Mouse (Mus musculus): ENCODE data around the gene Epb41l2. TPM values are rescaled to one million over a fixed set of nuclear protein-coding genes. Genes with fewer than 3 reads are reported as not detected.
A peak's percentile ranks its signal among the peaks of the same experiment; 100 is the strongest.

Epb41l2 gene
- polyA plus RNA-seq, 1 experiment from 2014 or later, result 40.5 TPM

DNA sequence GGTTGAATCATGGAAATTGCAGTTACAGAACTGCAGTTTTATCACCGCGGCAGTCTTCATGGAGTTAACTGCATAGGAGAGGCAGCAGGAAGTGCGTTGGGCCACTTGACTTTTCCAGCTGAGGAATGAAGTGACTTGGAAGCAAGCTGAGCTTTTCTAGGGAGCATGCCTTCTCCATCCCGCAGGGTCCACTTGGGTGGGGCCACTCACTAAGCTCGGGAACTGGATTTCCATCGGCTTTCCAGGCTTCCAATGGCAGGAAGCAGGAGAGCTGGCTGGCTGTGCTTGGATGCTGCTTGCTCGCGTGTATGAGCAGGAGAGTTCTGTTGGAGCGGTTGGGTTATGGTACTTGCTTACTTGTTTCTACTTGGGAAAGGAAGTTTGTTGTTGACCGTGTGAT is 72.8 kb downstream of the Epb41l2 start:
- Histone ChIP-seq H3K27ac (replicated peaks) (no peak overlapping the region), H3K4me1 (peaks cover 4% of the 10 kb centered on the region), H3K4me3 (no peak overlapping the region), H3K9ac (replicated peaks) (no peak overlapping the region), H3K9me3 (no peaks in the 10 kb centered on the region), H3K36me3 (no peaks in the 10 kb centered on the region), H3K27me3 (no peaks in the 10 kb centered on the region), H3K4me2 (replicated peaks) (no peak overlapping the region)
- no peak for ATAC-seq (ENCODE audit: low FRiP score, low read depth)
- WGBS, result 62% methylated on average over 10 of the region's 10 CpGs

DNA sequence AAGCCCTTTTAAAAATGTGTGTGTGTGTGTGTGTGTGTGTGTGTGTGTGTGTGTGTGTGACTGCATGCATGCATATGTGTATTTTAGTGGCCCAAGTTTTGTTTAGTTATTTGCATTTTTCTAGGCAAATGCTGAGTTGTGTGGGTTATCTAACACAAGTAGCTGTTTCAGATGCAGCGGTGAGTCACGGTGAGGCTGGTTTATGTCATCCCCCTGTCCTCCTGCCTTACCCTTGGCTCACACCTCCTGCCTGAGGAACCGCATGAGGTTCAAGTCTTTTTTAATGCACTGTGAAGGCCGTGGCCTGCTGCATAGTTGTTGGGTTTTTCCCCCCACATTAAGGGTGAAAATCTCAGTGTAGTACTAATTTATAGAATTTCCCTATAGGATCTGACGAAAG is 73.3 kb downstream of the Epb41l2 start:
- WGBS, result 49% methylated on average over 5 of the region's 5 CpGs
- H3K4me3 ChIP-seq, result no peak overlapping the region
- H3K36me3 ChIP-seq, result no peaks in the 10 kb centered on the region
- peaks cover 4% of the 10 kb centered on the region for H3K4me1 ChIP-seq
- ATAC-seq (ENCODE audit: low FRiP score, low read depth), result no peak
- H3K27ac ChIP-seq (replicated peaks), result no peak overlapping the region
- no peak overlapping the region for H3K9ac ChIP-seq (replicated peaks)
- H3K27me3 ChIP-seq, result no peaks in the 10 kb centered on the region
- no peaks in the 10 kb centered on the region for H3K9me3 ChIP-seq
- H3K4me2 ChIP-seq (replicated peaks), result no peak overlapping the region

DNA sequence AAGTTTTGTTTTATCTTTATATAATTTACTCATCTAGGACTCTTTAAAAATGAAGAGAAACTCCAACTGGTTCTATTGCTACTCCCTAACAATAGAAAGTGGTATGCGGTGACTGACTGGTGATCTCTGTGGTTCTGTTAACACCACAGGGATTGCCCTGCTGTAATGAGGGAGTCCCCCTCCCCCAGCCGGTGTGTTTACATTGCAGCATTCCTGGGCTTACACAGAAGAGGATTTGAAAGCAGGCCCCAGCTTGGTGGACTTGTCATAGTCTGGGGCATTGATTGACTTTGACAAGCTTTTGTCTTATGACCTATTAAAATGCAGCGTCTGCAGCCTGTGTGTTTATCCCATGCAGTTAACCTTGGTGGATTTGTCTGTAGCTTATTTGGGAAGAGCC is 73.9 kb downstream of the Epb41l2 start:
- H3K9me3 ChIP-seq, result no peaks in the 10 kb centered on the region
- no peak overlapping the region for H3K4me3 ChIP-seq
- H3K4me1 ChIP-seq, result peaks cover 4% of the 10 kb centered on the region
- H3K27me3 ChIP-seq, result no peaks in the 10 kb centered on the region
- no peak overlapping the region for H3K4me2 ChIP-seq (replicated peaks)
- ATAC-seq (ENCODE audit: low FRiP score, low read depth), result peak; percentile 67
- H3K9ac ChIP-seq (replicated peaks), result no peak overlapping the region
- WGBS, result 7% methylated on average over 3 of the region's 3 CpGs
- H3K27ac ChIP-seq (replicated peaks), result no peak overlapping the region
- H3K36me3 ChIP-seq, result no peaks in the 10 kb centered on the region

DNA sequence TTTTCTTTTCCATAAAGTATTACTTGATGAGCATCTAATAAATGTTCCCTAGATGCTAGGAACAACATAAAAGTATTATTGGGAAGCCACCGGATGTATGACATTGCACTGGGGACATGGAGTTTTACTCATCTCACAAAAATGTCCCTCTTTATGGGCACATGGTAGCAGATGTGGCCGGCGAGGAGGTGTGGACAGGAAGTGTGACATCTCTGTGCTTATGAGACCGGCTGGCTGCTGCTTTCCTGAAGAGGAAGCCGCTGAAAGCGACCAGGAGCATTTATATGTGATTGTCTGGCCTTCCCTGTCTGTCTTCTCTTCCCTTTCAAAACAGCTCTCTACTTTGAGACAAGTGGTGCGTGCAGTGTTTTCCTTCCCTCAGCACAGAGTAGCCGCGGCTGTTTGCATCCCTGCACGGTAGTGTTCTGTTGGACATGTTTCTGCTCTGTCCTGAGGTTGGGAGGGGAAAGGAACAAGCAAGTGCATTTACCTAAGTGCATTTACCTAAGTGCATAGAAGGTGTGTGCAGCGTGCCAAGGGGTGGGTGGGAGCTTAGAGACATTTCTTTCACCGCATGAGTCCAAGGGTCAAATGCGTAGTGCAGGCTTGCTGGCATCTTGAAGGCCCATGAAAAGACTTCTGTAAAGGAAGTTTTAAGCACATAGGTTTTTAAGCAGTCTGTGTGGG is 74.9 kb downstream of the Epb41l2 start:
- Histone ChIP-seq H3K27me3 (no peaks in the 10 kb centered on the region), H3K4me1 (peaks cover 4% of the 10 kb centered on the region), H3K36me3 (no peaks in the 10 kb centered on the region), H3K9ac (replicated peaks) (no peak overlapping the region), H3K27ac (replicated peaks) (no peak overlapping the region), H3K9me3 (no peaks in the 10 kb centered on the region), H3K4me3 (no peak overlapping the region), H3K4me2 (replicated peaks) (no peak overlapping the region)
- no peak for ATAC-seq (ENCODE audit: low FRiP score, low read depth)
- WGBS, result 67% methylated on average over 13 of the region's 13 CpGs

DNA sequence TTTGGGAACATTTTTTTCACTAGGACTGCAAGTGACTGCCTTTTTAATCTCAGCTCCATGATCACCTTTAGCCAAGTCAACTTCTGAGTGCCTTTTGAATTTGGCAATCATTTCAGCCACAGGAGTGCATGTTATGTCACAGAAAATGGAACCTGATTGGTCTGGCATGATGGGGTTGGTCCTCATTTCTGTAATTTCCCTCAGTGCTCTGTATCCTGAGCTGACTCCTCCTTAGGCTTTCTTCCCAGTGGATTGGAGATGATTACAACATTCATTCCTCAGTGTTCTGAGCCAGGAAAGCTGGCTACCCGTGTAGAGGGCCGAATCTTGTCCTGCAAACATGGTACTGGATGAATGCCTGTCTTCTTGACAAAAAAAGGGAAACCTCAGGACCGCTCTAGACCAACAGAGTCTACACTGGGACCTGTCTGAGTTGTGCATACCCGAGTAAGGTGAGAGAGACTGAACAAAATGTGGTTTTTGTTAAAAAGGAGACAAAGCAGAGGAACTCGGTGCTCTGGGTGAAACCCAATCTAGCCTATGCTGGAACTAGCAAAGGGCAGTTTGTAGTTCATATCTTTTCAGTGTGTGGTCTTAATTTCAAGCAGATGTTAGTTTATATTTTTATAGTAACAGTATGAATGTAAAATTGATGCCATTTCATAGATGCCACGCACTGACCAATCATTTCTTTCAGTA is 77.3 kb downstream of the Epb41l2 start:
- H3K4me1 ChIP-seq, result peaks cover 4% of the 10 kb centered on the region
- no peaks in the 10 kb centered on the region for H3K27me3 ChIP-seq
- no peak overlapping the region for H3K27ac ChIP-seq (replicated peaks)
- WGBS, result 79% methylated on average over 6 of the region's 6 CpGs
- no peak overlapping the region for H3K4me3 ChIP-seq
- ATAC-seq (ENCODE audit: low FRiP score, low read depth), result no peak
- H3K9me3 ChIP-seq, result no peaks in the 10 kb centered on the region
- H3K4me2 ChIP-seq (replicated peaks), result no peak overlapping the region
- H3K36me3 ChIP-seq, result no peaks in the 10 kb centered on the region
- H3K9ac ChIP-seq (replicated peaks), result no peak overlapping the region

DNA sequence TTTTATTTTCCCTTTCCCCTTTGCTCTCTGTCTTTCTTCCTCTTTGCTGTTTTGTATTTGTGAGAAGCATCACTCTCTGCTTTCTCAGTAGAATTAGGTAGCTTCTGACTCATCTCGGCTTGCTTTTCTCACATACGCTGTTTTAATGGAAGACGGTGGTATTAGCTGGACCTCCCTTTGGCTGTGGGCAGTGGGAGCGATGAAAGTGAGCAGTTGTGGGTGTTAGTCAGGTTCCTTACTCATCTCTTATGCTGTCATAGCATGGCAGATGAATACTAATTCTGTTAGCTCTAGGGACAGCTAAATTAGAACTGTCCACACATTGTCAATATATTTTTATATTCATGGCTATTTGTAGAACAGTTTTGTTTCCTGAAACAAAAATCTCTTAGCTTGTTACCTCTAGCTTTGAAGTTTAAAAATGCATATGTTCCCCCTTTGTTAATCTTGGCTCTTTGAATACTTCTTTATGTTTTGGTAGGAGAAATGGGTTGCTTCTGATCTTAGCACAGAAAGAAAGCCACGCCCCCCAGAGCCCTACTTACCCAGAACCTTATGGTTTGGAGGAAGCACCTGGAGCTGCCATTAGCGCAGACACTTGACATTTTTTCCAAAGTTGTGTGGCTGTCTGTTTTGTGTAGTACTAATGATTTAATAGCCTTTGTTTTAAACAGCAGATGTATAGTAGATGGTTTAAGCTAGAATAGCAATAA is 78.1 kb downstream of the Epb41l2 start:
- Histone ChIP-seq H3K9ac (replicated peaks) (no peak overlapping the region), H3K36me3 (no peaks in the 10 kb centered on the region), H3K9me3 (no peaks in the 10 kb centered on the region), H3K4me1 (peaks cover 4% of the 10 kb centered on the region), H3K27ac (replicated peaks) (no peak overlapping the region), H3K27me3 (no peaks in the 10 kb centered on the region), H3K4me2 (replicated peaks) (no peak overlapping the region), H3K4me3 (no peak overlapping the region)
- WGBS, result 86% methylated on average over 6 of the region's 6 CpGs
- no peak for ATAC-seq (ENCODE audit: low FRiP score, low read depth)

DNA sequence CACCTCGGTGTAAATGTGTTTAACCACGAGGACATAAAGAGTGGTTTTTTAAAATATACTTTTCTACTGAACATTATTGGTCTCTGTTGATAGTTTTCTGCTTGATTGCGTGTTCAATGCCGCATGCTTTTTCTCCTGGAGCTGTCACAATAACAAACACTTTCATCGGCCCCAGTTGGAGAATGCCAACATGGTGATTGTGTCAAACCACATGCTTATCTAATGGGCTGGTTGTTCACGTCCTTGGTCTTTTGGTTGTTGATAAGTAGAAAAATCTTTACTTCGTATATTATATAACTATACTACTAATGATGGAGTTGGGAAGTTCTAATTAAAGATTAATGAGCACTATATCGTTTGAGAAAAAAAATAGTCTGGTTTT is 78.7 kb downstream of the Epb41l2 start:
- Histone ChIP-seq H3K4me2 (replicated peaks) (no peak overlapping the region), H3K9ac (replicated peaks) (no peak overlapping the region), H3K36me3 (no peaks in the 10 kb centered on the region), H3K9me3 (no peaks in the 10 kb centered on the region), H3K27me3 (no peaks in the 10 kb centered on the region), H3K4me3 (no peak overlapping the region), H3K4me1 (peaks cover 4% of the 10 kb centered on the region), H3K27ac (replicated peaks) (no peak overlapping the region)
- ATAC-seq (ENCODE audit: low FRiP score, low read depth), result no peak
- 93% methylated on average over 8 of the region's 8 CpGs for WGBS

DNA sequence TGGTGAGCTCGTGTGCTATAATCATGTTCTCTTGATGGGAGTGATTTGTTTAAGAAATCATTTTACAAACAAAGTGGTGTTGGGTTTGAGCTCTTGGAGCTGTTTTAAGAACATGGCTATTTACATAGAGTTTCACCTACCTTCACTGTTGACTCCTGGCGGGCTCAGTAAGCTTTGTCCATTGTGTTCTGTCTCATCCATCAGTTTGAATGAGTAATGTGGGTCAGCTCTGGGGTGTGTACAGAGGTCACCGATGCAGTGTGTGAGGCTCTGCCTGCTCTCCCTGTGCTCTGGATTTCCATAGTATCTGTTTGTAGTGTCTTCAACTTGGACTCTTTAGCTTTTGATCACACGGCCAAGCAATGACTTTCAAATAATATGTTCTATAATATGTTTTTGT is 79.6 kb downstream of the Epb41l2 start:
- H3K4me3 ChIP-seq, result no peak overlapping the region
- WGBS, result 71% methylated on average over 4 of the region's 4 CpGs
- H3K36me3 ChIP-seq, result no peaks in the 10 kb centered on the region
- no peak overlapping the region for H3K4me2 ChIP-seq (replicated peaks)
- H3K9ac ChIP-seq (replicated peaks), result no peak overlapping the region
- H3K9me3 ChIP-seq, result no peaks in the 10 kb centered on the region
- H3K27ac ChIP-seq (replicated peaks), result no peak overlapping the region
- no peak for ATAC-seq (ENCODE audit: low FRiP score, low read depth)
- no peaks in the 10 kb centered on the region for H3K27me3 ChIP-seq
- H3K4me1 ChIP-seq, result no peaks in the 10 kb centered on the region

DNA sequence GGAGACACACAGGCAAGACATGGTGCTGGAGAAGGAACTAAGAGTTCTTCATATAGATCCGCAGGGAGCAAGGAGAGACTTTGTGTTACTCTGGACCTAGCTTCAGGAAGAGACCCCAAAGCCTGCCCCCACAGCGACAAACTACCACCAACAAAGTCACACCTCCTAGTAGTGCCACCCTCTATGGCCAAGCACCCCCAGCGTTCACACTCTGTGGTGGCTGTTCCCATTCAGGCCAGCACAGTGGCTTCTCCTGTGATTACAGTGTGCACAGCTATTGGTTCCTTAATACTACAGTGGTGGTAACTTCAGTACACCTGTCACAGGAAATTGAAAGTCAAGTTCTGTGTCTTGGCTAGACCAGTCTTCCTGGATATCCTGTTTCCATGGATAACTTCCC is 80.3 kb downstream of the Epb41l2 start:
- no peak overlapping the region for H3K9ac ChIP-seq (replicated peaks)
- H3K4me1 ChIP-seq, result no peaks in the 10 kb centered on the region
- H3K4me2 ChIP-seq (replicated peaks), result no peak overlapping the region
- WGBS, result 91% methylated on average over 3 of the region's 3 CpGs
- H3K27me3 ChIP-seq, result no peaks in the 10 kb centered on the region
- H3K27ac ChIP-seq (replicated peaks), result no peak overlapping the region
- no peak overlapping the region for H3K4me3 ChIP-seq
- H3K36me3 ChIP-seq, result no peaks in the 10 kb centered on the region
- no peak for ATAC-seq (ENCODE audit: low FRiP score, low read depth)
- H3K9me3 ChIP-seq, result no peaks in the 10 kb centered on the region

DNA sequence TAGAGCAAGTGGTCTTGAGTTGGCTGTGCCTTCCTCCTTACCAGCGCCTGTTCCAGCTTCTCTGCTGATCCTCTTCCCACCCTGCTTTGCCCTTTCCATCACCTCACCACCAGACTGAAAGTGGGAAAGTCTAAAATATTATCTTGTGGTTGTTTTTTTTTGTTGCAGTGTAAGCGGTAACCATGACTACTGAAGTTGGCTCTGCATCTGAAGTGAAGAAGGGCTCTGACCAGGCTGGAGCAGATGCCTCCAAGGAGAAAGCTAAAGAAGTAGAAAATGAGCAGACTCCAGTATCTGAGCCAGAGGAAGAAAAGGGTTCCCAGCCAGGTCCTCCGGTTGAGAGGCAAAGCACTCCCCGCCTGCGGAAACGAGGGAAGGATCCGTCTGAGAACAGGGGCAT is 81.8 kb downstream of the Epb41l2 start:
- ATAC-seq (ENCODE audit: low FRiP score, low read depth), result no peak
- no peaks in the 10 kb centered on the region for H3K27me3 ChIP-seq
- H3K36me3 ChIP-seq, result no peaks in the 10 kb centered on the region
- no peak overlapping the region for H3K27ac ChIP-seq (replicated peaks)
- H3K4me3 ChIP-seq, result no peak overlapping the region
- 92% methylated on average over 7 of the region's 7 CpGs for WGBS
- H3K4me2 ChIP-seq (replicated peaks), result no peak overlapping the region
- H3K9ac ChIP-seq (replicated peaks), result no peak overlapping the region
- H3K4me1 ChIP-seq, result no peaks in the 10 kb centered on the region
- H3K9me3 ChIP-seq, result no peaks in the 10 kb centered on the region

DNA sequence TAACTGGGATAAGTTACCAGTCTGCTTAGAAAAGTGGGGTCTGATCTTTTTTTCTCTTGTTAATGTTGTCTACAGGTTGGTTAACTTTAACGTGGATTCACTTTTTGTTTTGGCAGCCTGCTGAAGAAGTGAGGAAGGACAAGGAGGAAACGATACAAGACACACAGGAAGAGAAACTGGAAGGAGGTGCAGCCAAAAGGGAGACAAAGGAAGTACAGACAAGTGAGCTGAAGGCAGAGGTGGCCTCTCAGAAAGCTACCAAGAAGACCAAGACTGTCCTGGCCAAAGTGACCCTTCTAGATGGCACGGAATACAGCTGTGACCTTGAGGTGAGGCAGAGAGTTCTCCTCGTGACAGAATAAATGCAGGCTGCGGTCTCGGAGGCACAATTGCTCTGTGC is 84.0 kb downstream of the Epb41l2 start:
- Histone ChIP-seq H3K9me3 (no peaks in the 10 kb centered on the region), H3K36me3 (no peaks in the 10 kb centered on the region), H3K4me2 (replicated peaks) (no peak overlapping the region), H3K9ac (replicated peaks) (no peak overlapping the region), H3K27ac (replicated peaks) (no peak overlapping the region), H3K27me3 (no peaks in the 10 kb centered on the region), H3K4me3 (no peak overlapping the region), H3K4me1 (no peaks in the 10 kb centered on the region)
- 89% methylated on average over 6 of the region's 6 CpGs for WGBS
- no peak for ATAC-seq (ENCODE audit: low FRiP score, low read depth)

DNA sequence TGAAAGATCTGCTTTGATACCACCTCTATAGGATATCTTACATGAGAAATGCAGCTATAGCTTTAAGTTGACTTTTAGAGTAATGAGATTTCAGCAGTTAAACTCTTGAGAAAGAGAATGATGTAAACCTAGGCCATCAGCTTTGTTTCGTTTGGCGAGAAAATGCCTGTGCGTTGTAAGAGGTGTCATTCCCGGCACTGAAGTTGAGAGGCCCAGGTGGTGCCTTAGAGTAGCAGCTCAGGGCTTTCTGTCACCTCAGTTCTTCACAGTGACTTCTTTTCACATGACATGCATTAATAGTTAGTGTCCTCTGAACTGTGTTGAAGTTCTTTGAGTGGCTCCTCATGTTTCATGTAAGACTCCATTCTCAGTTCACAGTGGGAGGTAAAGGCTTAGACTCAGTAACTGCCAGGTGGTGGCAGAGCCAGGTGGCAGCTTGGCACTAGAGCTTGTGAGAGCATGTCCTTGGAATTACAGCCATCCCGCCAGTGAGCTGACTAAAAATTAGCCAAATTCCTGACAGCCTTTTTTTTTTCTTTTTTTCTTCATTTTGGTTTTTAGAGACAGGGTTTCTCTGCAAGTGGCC is 84.7 kb downstream of the Epb41l2 start:
- 82% methylated on average over 5 of the region's 5 CpGs for WGBS
- H3K4me2 ChIP-seq (replicated peaks), result no peak overlapping the region
- H3K4me3 ChIP-seq, result no peak overlapping the region
- no peaks in the 10 kb centered on the region for H3K36me3 ChIP-seq
- no peaks in the 10 kb centered on the region for H3K4me1 ChIP-seq
- no peaks in the 10 kb centered on the region for H3K27me3 ChIP-seq
- ATAC-seq (ENCODE audit: low FRiP score, low read depth), result no peak
- no peaks in the 10 kb centered on the region for H3K9me3 ChIP-seq
- no peak overlapping the region for H3K27ac ChIP-seq (replicated peaks)
- H3K9ac ChIP-seq (replicated peaks), result no peak overlapping the region
